Mouse (Mus musculus) embryonic fibroblast, embryonic 13.5 days (primary cell): Measurements from ENCODE around the gene Unk. TPM values are rescaled to one million over a fixed set of nuclear protein-coding genes. Genes with fewer than 3 reads are reported as not detected.

Experiments
- H3K27ac ChIP-seq: 2 replicates; pipeline ENCODE4 v1.5.1; 2012; ENCODE audit warnings: low read length, control low read depth, inconsistent platforms; ENCODE audit not compliant: insufficient read depth
- H3K4me1 ChIP-seq: 2 replicates; pipeline ENCODE4 v1.6.1; 2011; ENCODE audit warnings: low read length; ENCODE audit not compliant: control insufficient read depth, insufficient read depth
- H3K4me3 ChIP-seq: 2 replicates; pipeline ENCODE4 v1.5.1; 2011; ENCODE audit warnings: mild to moderate bottlenecking, control low read depth, low read length; ENCODE audit not compliant: insufficient read depth
- CTCF ChIP-seq: IDR thresholded peaks from 2 replicates; pipeline ENCODE4 v1.5.1; 2011; ENCODE audit warnings: mild to moderate bottlenecking, control low read depth, low read length, moderate library complexity, borderline replicate concordance; ENCODE audit not compliant: insufficient read depth
- POLR2A ChIP-seq: IDR thresholded peaks from 2 replicates; pipeline ENCODE4 v1.6.1; 2011; ENCODE audit warnings: low read depth, mild to moderate bottlenecking, control low read depth, low read length, moderate library complexity
- polyA plus RNA-seq: library from polyadenylated mRNA; stranded (reverse); fragments of >200 nt; gene quantifications from 2 replicates; pipeline ENCODE4 v1.2.4, GENCODE M21; 2011; ENCODE audit warnings: low read depth; ENCODE audit not compliant: missing spikeins, insufficient read length

The Unk gene
- polyA plus RNA-seq, 1 experiment: 18.8 TPM

DNA sequence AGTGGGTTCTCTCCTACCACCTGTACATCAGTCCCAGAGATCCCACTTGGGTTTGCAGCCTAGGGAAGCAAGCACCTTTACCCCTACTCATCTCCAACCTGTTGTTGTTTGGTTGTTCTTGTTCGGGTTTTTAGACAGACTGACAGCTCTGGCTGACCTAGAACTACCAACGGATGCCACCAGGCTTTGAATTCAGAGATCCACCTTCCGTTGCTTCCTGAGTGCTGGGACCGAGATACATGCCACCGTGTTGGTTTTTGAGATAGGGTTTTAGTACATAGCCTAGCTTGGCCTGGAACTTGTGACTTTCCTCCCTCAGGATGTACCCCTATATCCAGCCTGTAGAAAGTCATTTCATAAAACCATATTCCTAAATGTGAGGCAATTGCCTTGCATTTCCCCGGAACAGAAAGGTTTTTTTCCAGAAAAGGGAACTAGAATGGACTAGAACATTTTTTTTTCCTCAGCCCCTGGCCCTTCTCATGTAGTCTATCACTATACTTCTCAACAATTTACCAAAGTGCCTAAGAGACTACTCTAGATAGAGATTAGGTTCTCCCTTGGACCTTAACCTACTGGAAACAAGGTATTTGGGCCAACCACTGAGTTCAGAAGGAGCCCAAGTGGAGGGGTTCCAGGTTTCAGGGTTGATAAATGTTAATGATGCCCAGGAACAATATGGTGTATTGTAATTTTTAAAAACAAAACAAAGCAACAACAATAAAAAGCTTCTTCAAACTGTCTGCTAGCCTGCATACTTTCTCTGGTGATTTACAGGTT, 846 bp upstream of the Unk start:
- no peak overlapping the region for H3K27ac ChIP-seq
- TF ChIP-seq POLR2A (no peak), CTCF (no peak)
- H3K4me3 ChIP-seq: peak overlapping the region; percentile 41; the same call in 1 of the 2 replicates
- no peaks in the 10 kb centered on the region for H3K4me1 ChIP-seq

DNA sequence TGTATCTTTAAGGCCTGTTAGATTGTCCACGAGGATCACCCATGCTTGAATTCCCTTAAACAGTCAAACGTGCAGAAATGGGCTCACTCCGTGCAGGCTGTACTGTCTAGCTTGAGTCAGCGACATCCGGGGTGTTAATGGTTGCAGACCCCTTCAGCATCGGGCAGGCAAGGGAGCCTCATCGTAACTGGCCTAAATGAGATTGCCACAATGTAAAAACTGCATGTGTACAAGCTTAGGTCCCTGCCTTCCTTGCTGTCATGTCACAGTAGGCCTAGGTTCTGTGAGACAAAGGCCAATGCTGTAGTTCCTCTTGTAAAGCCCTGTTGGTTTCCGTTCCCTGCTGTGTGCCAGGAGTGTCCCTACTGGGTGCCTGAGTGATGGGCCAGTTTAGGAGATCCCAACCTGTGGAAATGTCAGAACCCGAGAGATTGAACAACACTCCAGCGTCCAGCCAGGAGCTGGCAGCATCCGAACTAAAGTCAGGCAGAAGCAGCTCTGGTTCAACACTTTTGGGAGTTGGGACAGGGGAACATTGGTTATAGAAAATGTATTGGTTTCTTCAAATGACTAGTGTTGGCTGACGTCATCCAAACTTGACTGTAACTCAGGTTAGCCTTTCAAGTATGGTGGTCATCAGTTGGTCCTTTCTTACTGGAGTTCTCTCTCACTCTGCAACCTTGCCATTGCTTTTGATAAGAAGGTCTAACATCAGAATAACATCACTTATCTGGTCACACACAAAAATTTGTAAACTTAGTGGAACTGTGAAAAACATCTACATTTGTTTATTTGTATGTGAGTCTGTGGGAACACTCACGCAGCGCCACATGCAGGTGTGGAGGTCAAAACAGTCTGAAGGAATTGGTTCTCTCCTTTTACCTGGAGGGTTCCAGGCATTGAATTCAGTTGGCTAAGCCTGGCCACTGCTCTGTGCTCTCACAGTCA, 1.1 kb downstream of the Unk start:
- peak overlapping the region; percentile 62 for H3K4me3 ChIP-seq
- H3K4me1 ChIP-seq: no peaks in the 10 kb centered on the region
- peak overlapping the region; percentile 97 for H3K27ac ChIP-seq
- TF ChIP-seq POLR2A: peak; percentile 70
- TF ChIP-seq CTCF: no peak

DNA sequence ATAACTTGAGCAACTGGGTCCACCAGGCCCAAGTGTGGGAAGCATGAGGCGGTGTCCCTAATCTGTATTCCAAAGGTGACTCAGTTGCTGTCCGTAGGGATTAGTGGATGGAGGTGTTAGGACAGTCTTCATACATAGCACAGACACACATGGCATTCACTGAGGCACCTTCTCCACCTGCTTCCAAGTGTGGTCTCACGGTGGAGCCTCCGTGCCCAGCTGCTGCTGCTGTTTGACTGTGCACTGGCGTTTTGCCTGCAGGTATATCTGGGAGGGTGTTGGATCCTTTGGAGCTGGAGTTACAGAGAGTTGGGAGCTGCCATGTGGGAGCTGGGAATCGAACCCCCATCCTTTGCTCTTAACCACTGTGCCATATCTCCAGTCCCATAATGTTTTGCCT, 4.5 kb downstream of the Unk start:
- no peak overlapping the region for H3K27ac ChIP-seq
- TF ChIP-seq POLR2A (no peak), CTCF (no peak)

DNA sequence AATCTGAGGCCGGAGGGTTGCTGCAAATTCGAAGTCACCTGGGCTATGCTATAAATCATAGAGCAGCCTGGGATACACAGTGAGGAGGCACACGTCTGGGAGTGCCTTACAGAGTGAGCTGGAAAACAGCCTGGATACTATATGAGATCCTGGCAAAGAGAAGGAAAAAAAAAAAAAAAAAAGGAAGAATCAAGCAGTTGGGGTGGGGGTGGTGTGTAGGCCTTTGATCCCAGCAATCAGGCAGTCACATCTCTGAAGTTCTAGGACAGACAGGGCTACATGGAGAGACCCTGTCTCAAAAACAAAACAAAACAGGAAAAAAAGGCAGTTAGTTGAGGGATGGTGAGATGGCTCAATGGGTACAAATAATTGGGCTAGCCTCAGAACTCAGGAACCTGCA, 6.5 kb downstream of the Unk start:
- Histone ChIP-seq H3K4me3 (no peak overlapping the region), H3K4me1 (no peaks in the 10 kb centered on the region), H3K27ac (no peak overlapping the region)
- TF ChIP-seq POLR2A (no peak), CTCF (no peak)

More for the DNA sequence above, 4.5 kb downstream of the Unk start:
- Histone ChIP-seq H3K4me3 (no peak overlapping the region), H3K4me1 (no peaks in the 10 kb centered on the region)

DNA sequence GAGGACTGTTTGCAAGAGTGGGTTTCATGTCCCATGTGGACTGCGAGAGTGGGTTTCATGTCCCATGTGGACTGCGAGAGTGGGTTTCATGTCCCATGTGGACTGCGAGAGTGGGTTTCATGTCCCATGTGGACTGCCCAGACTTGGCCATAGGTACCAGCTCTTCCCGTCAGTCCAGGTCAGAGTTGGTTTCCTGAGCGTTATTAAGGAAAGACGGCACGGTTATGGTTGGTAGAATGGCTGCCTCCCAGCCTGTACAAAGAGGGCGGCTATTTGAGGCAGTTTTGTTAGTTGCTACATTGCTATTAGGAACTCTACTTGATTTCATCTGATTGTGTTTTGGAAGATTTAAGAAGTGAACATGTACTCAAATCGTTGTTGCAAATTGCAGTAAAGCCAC, 7.7 kb downstream of the Unk start:
- H3K4me1 ChIP-seq: peaks cover 2% of the 10 kb centered on the region; the same call in 1 of the 2 replicates
- no peak for TF ChIP-seq CTCF
- TF ChIP-seq POLR2A: no peak
- H3K27ac ChIP-seq: no peak overlapping the region
- H3K4me3 ChIP-seq: no peak overlapping the region

DNA sequence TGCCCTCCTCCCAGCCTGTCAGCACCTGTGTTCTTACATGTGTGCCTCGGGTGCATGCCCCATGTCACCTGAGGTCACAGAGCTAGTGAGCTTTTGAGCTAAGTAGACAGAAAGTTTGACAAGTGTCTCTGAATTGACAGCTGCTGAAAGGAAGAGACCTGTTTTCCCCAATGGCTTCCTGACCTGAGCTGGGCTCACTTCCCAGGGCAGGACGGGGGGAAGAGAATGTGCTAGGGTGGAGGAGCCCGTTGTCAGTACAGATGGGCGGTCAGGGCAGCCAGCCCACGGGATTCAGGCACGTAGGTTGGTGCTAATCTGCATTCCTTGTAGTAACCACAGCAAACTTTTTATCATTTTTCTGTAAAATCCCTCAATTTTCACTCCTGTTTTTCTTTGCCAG, 10.5 kb downstream of the Unk start:
- Histone ChIP-seq H3K4me1 (peaks cover 3% of the 10 kb centered on the region), H3K27ac (no peak overlapping the region), H3K4me3 (no peak overlapping the region)
- no peak for TF ChIP-seq CTCF
- TF ChIP-seq POLR2A: no peak

DNA sequence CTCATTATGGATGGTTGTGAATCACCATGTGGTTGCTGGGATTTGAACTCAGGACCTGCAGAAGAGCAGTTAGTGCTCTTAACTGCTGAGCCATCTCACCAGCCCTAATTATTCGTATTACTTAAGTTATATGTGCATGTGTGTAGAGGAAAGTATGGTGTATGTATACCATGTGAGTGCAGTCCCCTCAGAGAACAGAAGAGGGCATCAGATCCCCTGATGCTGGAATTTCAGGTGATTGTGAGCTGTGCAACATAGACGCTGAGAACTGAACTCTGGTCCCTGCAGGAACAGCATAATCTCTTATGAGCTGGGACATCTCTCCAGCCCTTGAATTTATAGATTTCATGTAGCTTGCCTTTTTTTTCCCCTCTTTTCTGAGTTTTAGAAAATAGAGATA, 11.7 kb downstream of the Unk start:
- Histone ChIP-seq H3K4me3 (no peak overlapping the region), H3K27ac (no peak overlapping the region), H3K4me1 (peaks cover 3% of the 10 kb centered on the region)
- TF ChIP-seq CTCF: no peak
- no peak for TF ChIP-seq POLR2A

DNA sequence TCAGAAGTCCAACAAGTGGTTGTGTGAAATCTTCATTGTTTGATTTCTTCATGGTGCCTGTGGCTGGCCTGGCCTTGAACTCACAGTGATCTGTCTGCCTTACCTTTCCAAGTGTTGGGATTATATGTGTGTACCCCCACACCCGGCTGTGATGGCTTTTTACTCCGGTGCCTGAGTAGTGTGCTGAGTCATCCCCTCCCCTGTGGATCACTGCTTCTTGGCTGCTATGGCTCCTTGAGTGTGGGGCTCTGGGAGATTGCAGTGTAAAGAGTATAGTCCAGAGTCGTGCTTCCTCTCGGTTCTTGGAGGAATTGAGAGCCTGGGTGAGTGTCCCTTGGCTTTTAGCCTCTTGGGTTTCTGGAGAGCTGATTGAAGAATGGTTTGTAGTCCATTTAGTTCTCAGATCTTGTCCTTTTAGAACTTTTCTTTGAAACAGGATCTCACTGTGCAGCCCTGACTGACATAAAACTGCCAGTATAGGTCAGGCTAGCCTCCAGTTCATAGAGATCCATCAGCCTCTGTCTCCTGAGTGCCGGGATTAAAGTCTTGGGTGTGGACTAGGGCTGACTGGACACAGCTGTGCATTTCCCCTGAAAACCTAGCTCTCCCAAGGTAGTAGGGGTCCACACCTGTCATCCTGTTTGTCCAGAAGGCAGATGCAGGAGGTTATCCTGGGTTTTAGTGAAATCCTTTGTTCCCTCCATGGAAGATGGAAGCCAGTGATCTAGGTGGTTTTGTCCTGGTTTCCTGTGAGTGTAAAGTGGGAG, 12.4 kb downstream of the Unk start:
- H3K4me1 ChIP-seq: peaks cover 3% of the 10 kb centered on the region
- H3K4me3 ChIP-seq: no peak overlapping the region
- TF ChIP-seq CTCF (no peak), POLR2A (no peak)
- H3K27ac ChIP-seq: peak overlapping the region; percentile 22; the same call in 1 of the 2 replicates

DNA sequence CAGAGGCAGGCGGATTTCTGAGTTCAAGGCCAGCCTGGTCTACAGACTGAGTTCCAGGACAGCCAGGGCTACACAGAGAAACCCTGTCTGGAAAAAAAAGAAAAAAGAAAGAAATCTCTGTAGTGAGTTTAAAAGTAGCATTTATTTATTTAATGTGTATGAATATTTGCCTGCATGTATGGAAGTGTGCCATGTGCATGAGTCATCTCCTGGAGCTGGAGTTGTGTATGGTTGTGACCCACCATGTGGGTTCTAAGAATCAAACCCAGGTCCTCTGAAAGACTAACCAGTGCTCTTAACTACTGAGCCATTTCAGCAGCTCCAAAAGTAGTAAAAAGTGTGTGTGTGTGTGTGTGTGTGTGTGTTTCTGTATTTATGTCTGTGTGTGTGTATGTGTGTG, 13.2 kb downstream of the Unk start:
- Histone ChIP-seq H3K4me3 (no peak overlapping the region), H3K4me1 (peaks cover 3% of the 10 kb centered on the region), H3K27ac (no peak overlapping the region)
- TF ChIP-seq CTCF (no peak), POLR2A (no peak)

DNA sequence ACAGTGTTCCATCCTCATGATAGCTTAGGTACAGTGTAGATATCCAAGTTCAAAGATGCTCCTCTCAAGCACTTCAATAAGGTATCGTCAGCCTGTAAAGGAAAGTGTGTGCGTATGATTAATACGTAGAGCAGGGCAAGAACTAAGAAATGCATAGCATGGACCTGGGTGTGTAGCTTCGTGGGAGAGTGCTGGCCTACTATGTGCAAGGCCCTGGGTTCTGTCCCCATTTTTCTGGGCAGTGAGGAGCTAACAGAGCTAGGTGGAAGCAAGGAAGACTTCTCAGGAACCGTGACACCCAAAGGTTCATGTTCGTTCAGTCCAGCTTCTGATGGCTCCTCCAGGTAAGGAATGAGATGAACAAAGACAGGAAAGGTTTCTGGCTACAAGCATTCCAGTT, 15.1 kb downstream of the Unk start:
- peaks cover 3% of the 10 kb centered on the region for H3K4me1 ChIP-seq
- TF ChIP-seq CTCF (no peak), POLR2A (no peak)
- H3K4me3 ChIP-seq: no peak overlapping the region
- H3K27ac ChIP-seq: no peak overlapping the region
